Mouse (Mus musculus): Measurements from ENCODE around the gene Tcp11l2.

GRCm38 (mm10) chr10:84576029-84576394, 414 bp upstream of the Tcp11l2 start:
- TF ChIP-seq CTCF (IDR thresholded peaks at IDR 0.05; ENCODE audit: low read depth), result no peak
- TF ChIP-seq EP300 (IDR thresholded peaks at IDR 0.05; ENCODE audit: low read depth), result peak; percentile 95
